Mouse (Mus musculus): ENCODE data around the gene Skil. TPM values are rescaled to one million over a fixed set of nuclear protein-coding genes. Genes with fewer than 3 reads are reported as not detected.

Skil gene
- polyA plus RNA-seq, 1 experiment from 2014 or later: 49.6 TPM

GRCm38 (mm10) chr3:31100026-31100425 lies 5.2 kb downstream of the Skil start:
- Histone ChIP-seq H3K4me1 (peaks cover 40% of the 10 kb centered on the region), H3K36me3 (0 out of 2 replicates have a peak, but pooled peaks cover 10% of the 10 kb centered on the region)
- no peak for ATAC-seq (ENCODE audit: low FRiP score, low read depth)

GRCm38 (mm10) chr3:31100802-31101201 lies 5.9 kb downstream of the Skil start:
- Histone ChIP-seq H3K4me1 (peaks cover 40% of the 10 kb centered on the region), H3K4me3 (no peak overlapping the region), H3K9ac (replicated peaks) (no peak overlapping the region), H3K36me3 (0 out of 2 replicates have a peak, but pooled peaks cover 10% of the 10 kb centered on the region), H3K27me3 (no peaks in the 10 kb centered on the region), H3K4me2 (replicated peaks) (no peak overlapping the region; the same call in 1 of the 2 replicates), H3K27ac (replicated peaks) (no peak overlapping the region), H3K9me3 (no peaks in the 10 kb centered on the region)
- ATAC-seq (ENCODE audit: low FRiP score, low read depth): no peak
- 95% methylated on average over 3 of the region's 3 CpGs for WGBS

More at GRCm38 (mm10) chr3:31100026-31100425, 5.2 kb downstream of the Skil start:
- Histone ChIP-seq H3K27me3 (no peaks in the 10 kb centered on the region), H3K4me2 (replicated peaks) (peak overlapping the region; percentile 49), H3K9ac (replicated peaks) (no peak overlapping the region), H3K9me3 (no peaks in the 10 kb centered on the region), H3K4me3 (peak overlapping the region; percentile 26; the same call in 1 of the 2 replicates), H3K27ac (replicated peaks) (no peak overlapping the region)
- WGBS: 87% methylated on average over 5 of the region's 5 CpGs

DNA sequence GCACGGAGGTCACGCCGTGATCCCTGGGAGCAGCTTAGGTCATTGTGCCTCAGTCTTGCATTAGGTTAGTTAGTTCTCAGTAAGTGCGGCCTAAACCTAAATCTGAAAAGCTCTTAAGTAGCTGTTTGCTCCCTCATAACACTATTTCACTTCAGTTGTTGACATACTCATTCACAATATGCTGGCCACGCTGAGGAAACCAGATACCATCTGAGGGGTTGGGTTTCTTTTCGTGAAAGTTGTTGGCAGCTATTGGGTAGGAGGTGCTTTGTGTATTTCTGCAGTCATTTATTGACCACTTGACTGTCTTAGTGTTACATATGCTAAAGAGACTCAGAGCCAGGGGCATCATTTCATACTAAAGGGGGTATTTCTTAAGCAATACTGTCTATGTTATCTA lies 10.1 kb downstream of the Skil start:
- ATAC-seq (ENCODE audit: low FRiP score, low read depth): no peak
- Histone ChIP-seq H3K27ac (replicated peaks) (no peak overlapping the region), H3K9ac (replicated peaks) (no peak overlapping the region), H3K9me3 (no peaks in the 10 kb centered on the region), H3K4me3 (no peak overlapping the region), H3K27me3 (no peaks in the 10 kb centered on the region), H3K4me2 (replicated peaks) (no peak overlapping the region), H3K4me1 (peaks cover 18% of the 10 kb centered on the region), H3K36me3 (no peaks in the 10 kb centered on the region)
- 80% methylated on average over 6 of the region's 6 CpGs for WGBS

DNA sequence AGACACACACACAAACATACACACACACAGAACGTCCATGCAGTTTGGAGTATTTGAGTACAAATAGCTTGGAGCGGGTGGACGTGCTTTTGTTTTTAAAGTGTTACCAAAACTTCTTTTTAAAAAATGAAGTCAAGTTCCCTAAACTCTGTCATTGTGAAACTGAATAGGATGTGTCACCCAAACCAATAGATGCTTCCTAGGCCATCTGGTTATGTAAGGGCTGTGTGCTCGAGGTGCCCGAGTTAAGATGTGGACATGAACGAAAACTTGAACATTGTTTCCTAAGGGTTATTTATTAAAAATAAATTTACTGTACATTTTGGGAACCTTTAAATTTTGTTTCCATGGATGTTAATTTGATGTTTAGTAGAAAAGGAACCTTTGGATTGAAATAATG lies 11.7 kb downstream of the Skil start:
- H3K9ac ChIP-seq (replicated peaks): no peak overlapping the region
- no peaks in the 10 kb centered on the region for H3K36me3 ChIP-seq
- no peak overlapping the region for H3K4me2 ChIP-seq (replicated peaks)
- 93% methylated on average over 6 of the region's 6 CpGs for WGBS
- H3K9me3 ChIP-seq: no peaks in the 10 kb centered on the region
- H3K4me1 ChIP-seq: peaks cover 14% of the 10 kb centered on the region
- no peak for ATAC-seq (ENCODE audit: low FRiP score, low read depth)
- H3K27me3 ChIP-seq: no peaks in the 10 kb centered on the region
- no peak overlapping the region for H3K27ac ChIP-seq (replicated peaks)
- no peak overlapping the region for H3K4me3 ChIP-seq

GRCm38 (mm10) chr3:31107674-31108073 lies 12.8 kb downstream of the Skil start:
- 85% methylated on average over 4 of the region's 4 CpGs for WGBS
- Histone ChIP-seq H3K4me3 (no peak overlapping the region), H3K27me3 (no peaks in the 10 kb centered on the region), H3K27ac (replicated peaks) (no peak overlapping the region), H3K36me3 (no peaks in the 10 kb centered on the region), H3K4me1 (peaks cover 13% of the 10 kb centered on the region; the same call in 1 of the 2 replicates), H3K4me2 (replicated peaks) (no peak overlapping the region), H3K9me3 (no peaks in the 10 kb centered on the region), H3K9ac (replicated peaks) (no peak overlapping the region)
- no peak for ATAC-seq (ENCODE audit: low FRiP score, low read depth)

GRCm38 (mm10) chr3:31109108-31109507 lies 14.2 kb downstream of the Skil start:
- Histone ChIP-seq H3K4me1 (peaks cover 13% of the 10 kb centered on the region; the same call in 1 of the 2 replicates), H3K4me3 (no peak overlapping the region), H3K4me2 (replicated peaks) (no peak overlapping the region), H3K9me3 (no peaks in the 10 kb centered on the region), H3K27ac (replicated peaks) (no peak overlapping the region), H3K36me3 (peaks cover 10% of the 10 kb centered on the region), H3K27me3 (no peaks in the 10 kb centered on the region), H3K9ac (replicated peaks) (no peak overlapping the region)
- ATAC-seq (ENCODE audit: low FRiP score, low read depth): no peak
- WGBS: 83% methylated on average over 3 of the region's 3 CpGs

GRCm38 (mm10) chr3:31123098-31123497 lies 28.2 kb downstream of the Skil start:
- H3K36me3 ChIP-seq: peaks cover 48% of the 10 kb centered on the region
- H3K4me3 ChIP-seq: no peak overlapping the region
- no peak overlapping the region for H3K9ac ChIP-seq (replicated peaks)
- no peaks in the 10 kb centered on the region for H3K27me3 ChIP-seq
- H3K4me2 ChIP-seq (replicated peaks): no peak overlapping the region
- WGBS: 80% methylated on average over 4 of the region's 4 CpGs
- no peaks in the 10 kb centered on the region for H3K9me3 ChIP-seq
- H3K27ac ChIP-seq (replicated peaks): no peak overlapping the region
- no peak for ATAC-seq (ENCODE audit: low FRiP score, low read depth)
- no peaks in the 10 kb centered on the region for H3K4me1 ChIP-seq

- H3K36me3 ChIP-seq: peaks cover 20% of the 10 kb centered on the region
- no peak for ATAC-seq (ENCODE audit: low FRiP score, low read depth)
- no peak overlapping the region for H3K4me3 ChIP-seq
- no peak overlapping the region for H3K4me2 ChIP-seq (replicated peaks)
- no peaks in the 10 kb centered on the region for H3K4me1 ChIP-seq
- 78% methylated on average over 4 of the region's 4 CpGs for whole genome bisulfite sequencing
- H3K27me3 ChIP-seq: no peaks in the 10 kb centered on the region
- H3K9ac ChIP-seq (replicated peaks): no peak overlapping the region
- H3K27ac ChIP-seq (replicated peaks): no peak overlapping the region
- no peaks in the 10 kb centered on the region for H3K9me3 ChIP-seq
Observed at GRCm38 (mm10) chr3:31126303-31126702, 31.4 kb downstream of the Skil start.

DNA sequence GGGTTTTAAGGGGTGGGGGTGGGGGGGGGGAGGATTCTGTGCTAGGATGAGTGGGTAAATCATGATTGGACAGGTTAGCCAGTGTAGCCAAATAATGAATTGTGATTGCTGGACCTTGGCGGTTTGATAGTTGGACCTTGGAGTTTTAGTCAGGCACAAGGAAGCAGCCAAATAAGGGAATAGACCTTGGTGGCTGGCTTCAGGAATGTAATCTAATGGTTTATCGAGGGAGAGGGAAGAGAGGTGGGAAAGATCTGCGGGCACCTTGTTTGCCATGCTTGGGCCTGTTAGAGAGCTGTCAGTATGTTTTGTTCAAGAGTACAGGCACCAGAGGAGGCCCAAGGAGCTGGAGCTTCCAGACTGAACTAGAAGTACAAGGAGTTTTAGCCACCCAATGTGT lies 32.0 kb downstream of the Skil start:
- no peaks in the 10 kb centered on the region for H3K9me3 ChIP-seq
- 90% methylated on average over 3 of the region's 3 CpGs for WGBS
- ATAC-seq (ENCODE audit: low FRiP score, low read depth): no peak
- H3K4me3 ChIP-seq: no peak overlapping the region
- H3K9ac ChIP-seq (replicated peaks): no peak overlapping the region
- no peak overlapping the region for H3K4me2 ChIP-seq (replicated peaks)
- peaks cover 19% of the 10 kb centered on the region for H3K36me3 ChIP-seq
- no peaks in the 10 kb centered on the region for H3K27me3 ChIP-seq
- no peak overlapping the region for H3K27ac ChIP-seq (replicated peaks)
- H3K4me1 ChIP-seq: no peaks in the 10 kb centered on the region

- no peak overlapping the region for H3K9ac ChIP-seq (replicated peaks)
- no peak overlapping the region for H3K27ac ChIP-seq (replicated peaks)
- no peak overlapping the region for H3K4me2 ChIP-seq (replicated peaks)
- H3K4me1 ChIP-seq: no peaks in the 10 kb centered on the region
- no peaks in the 10 kb centered on the region for H3K9me3 ChIP-seq
- H3K27me3 ChIP-seq: no peaks in the 10 kb centered on the region
- 55% methylated on average over 4 of the region's 4 CpGs for WGBS
- H3K36me3 ChIP-seq: no peaks in the 10 kb centered on the region
- no peak for ATAC-seq (ENCODE audit: low FRiP score, low read depth)
- H3K4me3 ChIP-seq: no peak overlapping the region
Observed at GRCm38 (mm10) chr3:31129766-31130165, 34.9 kb downstream of the Skil start.

DNA sequence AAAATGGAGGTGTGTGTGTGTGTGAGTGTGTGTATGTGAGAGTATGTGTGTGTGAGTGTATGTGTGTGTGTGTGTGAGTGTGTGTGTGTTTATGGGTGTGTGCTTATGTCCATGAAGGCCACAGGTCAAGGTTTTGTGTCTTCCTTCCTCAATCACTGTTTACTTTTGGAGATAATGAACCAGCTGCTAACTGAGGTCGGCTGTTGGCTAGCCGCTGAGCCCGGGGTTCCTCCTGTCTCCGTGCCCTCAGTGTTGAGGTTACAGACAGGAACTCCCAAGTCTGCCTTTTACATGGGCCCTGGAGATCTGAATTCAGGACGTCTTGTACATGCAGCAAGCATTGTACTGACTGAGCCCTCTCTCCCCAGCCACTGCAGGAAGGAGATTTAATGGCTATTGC lies 38.8 kb downstream of the Skil start:
- Histone ChIP-seq H3K9ac (replicated peaks) (no peak overlapping the region), H3K4me3 (no peak overlapping the region), H3K4me2 (replicated peaks) (no peak overlapping the region), H3K27ac (replicated peaks) (no peak overlapping the region), H3K4me1 (no peaks in the 10 kb centered on the region), H3K27me3 (no peaks in the 10 kb centered on the region), H3K9me3 (no peaks in the 10 kb centered on the region), H3K36me3 (no peaks in the 10 kb centered on the region)
- WGBS: 74% methylated on average over 5 of the region's 5 CpGs
- no peak for ATAC-seq (ENCODE audit: low FRiP score, low read depth)

GRCm38 (mm10) chr3:31134246-31134645 lies 39.4 kb downstream of the Skil start:
- no peaks in the 10 kb centered on the region for H3K36me3 ChIP-seq
- no peak overlapping the region for H3K4me3 ChIP-seq
- no peaks in the 10 kb centered on the region for H3K4me1 ChIP-seq
- ATAC-seq (ENCODE audit: low FRiP score, low read depth): no peak
- WGBS: 81% methylated on average over 8 of the region's 8 CpGs
- no peak overlapping the region for H3K4me2 ChIP-seq (replicated peaks)
- no peaks in the 10 kb centered on the region for H3K9me3 ChIP-seq
- no peaks in the 10 kb centered on the region for H3K27me3 ChIP-seq
- H3K27ac ChIP-seq (replicated peaks): no peak overlapping the region
- no peak overlapping the region for H3K9ac ChIP-seq (replicated peaks)

DNA sequence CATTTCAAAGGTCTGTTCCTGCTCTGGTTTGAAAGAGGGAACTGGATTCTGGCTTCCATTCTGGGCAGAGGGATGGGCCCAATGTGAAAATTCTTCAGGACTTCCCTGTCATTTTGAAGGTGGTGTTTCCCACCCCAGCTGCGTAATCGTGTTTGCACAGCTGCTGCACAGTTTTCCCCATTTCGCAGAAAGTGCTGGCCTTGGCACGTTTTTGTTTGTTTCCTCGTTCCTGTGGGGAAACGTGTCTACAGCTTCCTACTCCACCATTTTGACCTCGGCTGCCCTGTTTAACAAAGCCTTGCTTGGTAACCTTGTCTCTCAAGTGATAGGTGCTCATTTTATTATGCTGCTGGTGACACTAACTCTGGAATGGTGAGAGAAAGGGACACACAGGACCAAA lies 39.8 kb downstream of the Skil start:
- H3K9ac ChIP-seq (replicated peaks): no peak overlapping the region
- H3K4me3 ChIP-seq: no peak overlapping the region
- no peaks in the 10 kb centered on the region for H3K27me3 ChIP-seq
- H3K4me1 ChIP-seq: no peaks in the 10 kb centered on the region
- H3K9me3 ChIP-seq: no peaks in the 10 kb centered on the region
- no peak overlapping the region for H3K27ac ChIP-seq (replicated peaks)
- no peak overlapping the region for H3K4me2 ChIP-seq (replicated peaks)
- no peak for ATAC-seq (ENCODE audit: low FRiP score, low read depth)
- 63% methylated on average over 7 of the region's 7 CpGs for WGBS
- no peaks in the 10 kb centered on the region for H3K36me3 ChIP-seq

All from midbrain, embryonic 12.5 days (tissue).